Mouse (Mus musculus): ENCODE results near the gene Col13a1.
A peak's percentile ranks its signal among the peaks of the same experiment; 100 is the strongest.

The Col13a1 gene

DNA sequence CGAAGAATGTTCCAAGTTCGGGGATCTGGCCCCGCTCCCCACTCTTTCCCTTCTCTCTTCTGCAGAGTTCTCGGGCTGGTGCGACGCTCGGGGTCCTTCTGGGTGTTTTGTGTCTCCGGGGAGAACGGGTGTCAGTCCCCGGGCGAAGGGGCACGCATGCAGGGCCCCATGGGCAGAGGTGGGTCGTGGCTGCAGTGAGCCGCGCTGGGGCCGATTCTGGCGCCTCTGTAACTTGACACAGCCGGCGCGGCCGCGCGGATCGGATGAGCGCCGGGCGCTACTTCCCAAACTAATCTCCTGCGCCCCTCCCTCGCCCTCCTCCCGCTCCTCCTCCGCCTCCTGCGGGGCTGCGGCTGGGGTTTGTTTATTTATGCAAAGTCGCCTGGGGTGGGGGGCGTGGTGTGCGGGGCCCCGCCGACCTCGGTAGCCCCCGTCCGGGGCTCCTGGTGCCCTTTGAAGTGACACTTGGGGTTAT, at the start of gene Col13a1:
Gene Col13a1 (minus strand): TSS at position 243 of the 475 bp plus-strand sequence.
- no peak for DNase-seq

DNA sequence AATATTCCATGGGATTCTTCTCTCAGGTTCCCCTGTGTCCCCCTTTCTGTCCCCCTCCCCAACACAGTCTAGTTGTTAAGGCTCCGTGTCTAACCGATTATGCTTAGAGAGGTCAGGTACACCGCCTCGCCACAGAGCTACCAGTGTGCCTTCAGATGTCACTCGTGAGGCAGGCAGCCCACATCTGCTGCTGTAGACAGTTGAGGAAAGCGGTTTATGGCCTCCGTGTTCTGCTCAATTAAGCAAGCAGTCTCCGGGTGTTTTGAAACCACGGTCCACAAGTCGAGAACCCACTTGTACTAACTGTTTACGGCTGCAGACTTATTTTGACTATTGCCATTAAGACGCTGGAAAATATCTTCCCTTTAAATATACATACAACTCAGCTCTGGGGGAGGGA, 48.8 kb upstream of the Col13a1 start:
- no peak for DNase-seq

DNA sequence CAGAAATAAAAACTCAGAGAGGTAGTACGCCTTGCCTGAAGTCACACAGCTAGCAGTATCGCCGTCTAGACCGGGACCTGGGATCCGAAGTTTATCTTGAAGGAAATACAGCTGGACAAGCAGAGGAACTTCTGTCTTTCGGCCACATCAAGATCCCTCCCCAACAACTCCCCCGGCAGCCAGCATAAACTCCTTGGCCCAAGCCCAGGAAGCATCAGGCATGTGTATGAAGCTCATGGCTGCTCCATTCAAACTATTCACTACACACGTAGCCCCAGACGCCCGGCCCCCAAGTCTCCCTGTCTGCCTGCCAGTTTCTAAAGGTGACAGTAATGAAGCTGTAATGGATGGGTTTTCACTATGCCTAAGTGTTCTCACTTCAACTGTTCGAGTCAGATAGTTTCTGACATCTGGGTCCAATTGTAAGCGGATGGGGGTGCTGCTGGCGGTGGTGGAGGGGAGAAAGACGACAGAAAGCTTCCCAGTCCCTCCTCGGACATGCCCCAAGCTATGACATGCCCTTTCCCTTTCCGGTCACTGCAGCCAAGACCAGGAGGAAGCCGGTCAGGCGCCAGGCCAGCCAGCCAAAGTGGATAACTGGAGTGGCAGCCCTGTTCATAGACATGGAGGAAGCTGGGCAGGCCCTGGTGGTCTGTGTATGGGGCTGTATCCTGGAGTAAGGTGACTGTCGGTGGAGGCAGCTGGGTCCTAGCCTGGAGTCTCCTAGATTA, 45.1 kb upstream of the Col13a1 start:
- DNase-seq: peak; percentile 31

DNA sequence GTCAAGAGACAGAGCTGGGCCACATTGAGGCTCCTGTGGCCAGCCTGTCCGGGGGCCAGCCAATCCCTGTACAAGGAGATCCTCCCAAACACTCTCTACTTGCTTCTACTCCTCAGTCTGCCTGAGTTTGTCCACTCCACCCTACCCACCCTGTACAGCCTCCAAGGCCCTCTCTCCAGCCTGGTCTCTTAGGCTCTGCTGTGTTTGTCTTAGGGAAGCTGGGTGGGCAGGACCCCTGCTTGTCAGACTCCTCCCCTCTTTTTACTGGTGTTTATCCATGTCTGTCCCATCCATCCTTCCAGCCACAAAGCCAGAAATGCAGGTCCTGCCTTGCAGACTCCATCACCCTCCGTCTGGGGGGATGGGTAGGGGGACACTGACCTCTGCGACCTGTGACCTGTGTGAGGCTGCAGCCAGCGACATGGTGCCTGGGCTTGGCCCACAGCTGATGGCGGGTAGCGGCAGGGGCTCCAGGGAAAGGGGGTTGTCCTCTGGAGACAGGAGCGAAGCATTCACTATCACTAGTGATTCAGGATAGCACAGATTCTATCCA, 41.2 kb upstream of the Col13a1 start:
- DNase-seq: no peak

DNA sequence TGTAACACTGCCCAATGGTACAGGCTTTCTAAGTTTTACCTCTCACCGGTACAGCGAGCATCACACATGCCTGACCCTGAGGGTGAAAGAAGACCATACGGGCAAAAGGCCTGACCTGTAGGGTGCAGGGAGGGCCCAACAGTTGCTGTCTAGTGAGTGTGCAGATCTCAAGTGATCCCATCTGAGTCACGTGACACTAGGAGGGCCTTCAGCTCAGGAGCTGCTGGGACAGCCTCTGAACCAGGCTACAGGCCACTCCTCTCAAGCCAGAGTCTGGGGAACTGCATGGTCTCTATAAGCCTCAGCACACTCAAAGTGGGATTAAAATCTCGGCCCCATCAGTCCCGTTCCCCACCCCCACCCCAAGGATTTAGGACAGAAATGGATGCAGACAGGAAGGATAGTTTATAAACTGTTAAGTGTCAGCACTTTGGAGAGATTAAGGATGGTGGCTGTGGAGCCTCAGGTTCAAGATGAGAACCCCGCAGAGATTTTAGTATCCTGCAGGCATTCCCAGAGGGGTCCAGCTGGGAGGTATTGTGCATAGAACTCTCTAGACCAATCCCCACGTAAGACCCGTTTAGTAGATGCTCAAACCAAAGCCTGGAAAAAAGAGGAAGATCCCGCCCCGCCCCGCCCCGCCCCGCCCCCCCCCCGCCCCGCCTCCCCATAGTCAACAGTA, 40.6 kb upstream of the Col13a1 start:
- no peak for DNase-seq

DNA sequence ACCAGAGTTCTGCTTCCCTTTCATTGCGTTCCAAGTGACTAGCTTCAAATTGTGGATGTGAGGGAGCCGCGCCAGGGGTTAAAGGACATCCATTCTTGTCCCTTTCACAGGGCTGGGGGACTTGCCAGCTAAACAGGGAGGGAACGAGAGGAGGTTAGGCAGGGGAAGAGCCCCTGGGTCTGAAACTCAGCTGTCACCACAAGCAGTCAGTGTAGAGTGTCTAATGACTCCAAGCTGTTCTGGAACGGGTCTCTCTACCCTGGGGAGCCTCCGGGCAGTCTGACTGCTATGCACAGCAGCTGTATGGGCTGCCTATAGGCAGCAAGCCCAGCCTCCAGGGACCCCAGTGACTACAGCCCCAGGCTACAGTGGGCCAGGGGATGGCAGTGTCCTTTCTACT, 38.0 kb upstream of the Col13a1 start:
- no peak for DNase-seq

DNA sequence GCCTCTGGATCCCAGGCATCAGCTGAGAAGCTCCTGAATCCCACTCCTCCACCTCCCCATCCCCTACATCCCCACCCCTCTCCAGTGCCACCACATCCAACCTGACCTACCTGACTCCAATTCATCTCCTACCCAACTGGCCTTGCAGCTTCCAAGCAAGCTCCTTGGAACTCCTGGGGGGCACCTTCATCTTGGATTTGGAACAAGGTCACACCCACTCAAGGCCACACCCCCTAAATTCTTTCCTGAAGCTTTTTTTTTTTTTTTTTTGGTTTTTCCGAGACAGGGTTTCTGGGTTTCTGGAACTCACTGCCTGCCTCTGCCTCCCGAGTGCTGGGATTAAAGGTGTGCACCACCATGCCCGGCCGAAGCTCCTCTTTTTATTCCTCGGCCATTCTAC, 34.3 kb upstream of the Col13a1 start:
- DNase-seq: no peak

DNA sequence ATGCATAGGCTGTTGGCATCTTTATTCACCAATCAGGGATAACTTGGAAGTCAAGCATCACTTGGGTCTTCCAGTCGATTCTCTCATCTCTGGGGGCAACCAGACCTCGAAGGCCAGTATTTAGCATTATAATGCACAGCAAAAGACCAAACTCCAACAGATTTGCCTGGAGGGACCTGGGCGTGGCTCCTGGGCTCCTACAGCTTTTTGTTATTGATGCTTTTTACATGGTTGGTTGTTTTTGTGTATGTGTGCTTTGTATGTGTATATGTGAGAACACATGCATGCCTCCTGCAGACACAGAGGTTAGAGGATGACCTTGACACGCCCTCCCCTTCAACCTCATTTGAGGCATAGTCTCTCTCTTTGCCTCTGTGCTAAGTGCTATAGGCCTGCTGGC, 33.5 kb upstream of the Col13a1 start:
- DNase-seq: no peak

DNA sequence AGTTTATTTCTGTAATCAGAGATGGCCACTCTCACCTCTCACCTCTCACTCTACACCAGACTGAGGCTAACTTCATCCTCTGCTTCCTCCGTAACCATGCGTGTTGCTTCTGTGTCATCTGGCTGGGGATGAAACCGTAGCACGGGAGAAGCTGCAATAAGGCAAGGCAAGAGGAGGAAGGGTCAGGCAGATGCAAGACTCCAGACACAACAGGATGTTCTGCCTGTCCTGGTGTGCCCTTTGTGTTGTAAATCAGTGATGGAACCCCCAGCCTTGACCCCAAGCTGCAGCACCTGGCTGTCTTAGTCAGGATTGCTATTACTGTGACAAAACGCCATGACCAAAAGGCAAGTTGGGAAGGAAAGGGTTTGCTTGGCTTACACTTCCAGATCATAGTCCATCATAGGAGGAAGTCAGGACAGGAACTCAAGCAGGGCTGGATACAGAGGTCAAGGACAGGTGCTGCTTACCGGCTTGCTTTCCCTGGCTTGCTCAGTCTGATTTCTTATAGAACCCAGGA, 31.1 kb upstream of the Col13a1 start:
- no peak for DNase-seq

DNA sequence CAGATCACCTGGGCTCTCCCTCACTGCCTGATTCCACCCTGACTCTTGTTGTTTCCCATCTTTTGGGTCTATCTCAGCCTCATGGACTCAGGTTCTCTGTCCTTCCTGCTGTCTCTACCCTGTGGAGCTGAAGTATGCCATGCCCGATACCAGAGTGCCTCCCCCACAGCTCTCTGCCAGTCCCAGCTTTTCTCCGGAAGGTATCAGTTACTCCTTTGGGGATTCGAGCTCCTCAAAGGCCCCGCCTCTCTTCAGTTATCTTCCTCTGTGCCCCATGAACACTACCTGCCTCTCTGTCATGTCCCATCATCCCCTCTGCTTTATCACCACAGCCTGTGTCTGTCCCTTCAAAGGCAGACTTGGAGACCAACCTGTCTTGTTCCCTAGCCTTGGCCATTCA, 29.1 kb upstream of the Col13a1 start:
- DNase-seq: no peak

DNA sequence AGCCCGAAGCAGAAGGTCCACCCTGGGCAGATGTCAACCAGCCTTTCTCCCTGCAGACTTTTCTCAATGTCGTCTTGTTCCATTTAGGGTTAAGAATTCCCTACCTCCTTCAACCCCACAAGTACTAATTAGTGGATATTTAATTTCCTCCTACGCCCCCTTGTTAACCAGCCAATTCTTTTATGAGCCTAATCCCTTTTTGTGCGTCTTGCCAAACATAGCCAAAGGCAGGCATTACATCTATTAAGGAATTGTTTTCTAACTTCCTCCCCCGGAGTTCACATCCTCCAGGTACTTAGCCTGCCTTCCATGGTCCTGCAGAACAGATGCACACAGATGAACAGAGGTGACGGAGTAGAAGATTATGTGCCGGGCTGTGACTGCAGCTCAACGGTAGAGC, 27.5 kb upstream of the Col13a1 start:
- DNase-seq: no peak

DNA sequence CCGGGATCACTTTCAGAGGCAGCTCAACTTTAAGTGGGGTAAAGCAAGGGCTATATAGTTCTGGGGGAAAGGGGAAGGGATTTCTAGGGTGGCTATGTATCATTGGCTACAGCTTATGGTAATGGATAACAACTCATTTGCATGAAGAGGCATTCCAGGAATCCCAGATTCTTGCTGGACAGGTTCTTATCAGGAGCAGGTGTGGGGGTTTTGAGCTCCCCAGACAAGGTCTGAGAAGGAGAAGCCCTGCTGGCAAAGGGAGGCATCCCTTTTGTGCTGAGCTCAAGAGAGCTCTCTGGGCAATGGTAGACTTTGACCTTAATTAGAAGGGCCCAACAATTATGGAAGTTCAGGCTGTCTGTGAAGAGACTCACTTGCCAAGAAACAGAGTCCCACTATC, 21.3 kb upstream of the Col13a1 start:
- no peak for DNase-seq

DNA sequence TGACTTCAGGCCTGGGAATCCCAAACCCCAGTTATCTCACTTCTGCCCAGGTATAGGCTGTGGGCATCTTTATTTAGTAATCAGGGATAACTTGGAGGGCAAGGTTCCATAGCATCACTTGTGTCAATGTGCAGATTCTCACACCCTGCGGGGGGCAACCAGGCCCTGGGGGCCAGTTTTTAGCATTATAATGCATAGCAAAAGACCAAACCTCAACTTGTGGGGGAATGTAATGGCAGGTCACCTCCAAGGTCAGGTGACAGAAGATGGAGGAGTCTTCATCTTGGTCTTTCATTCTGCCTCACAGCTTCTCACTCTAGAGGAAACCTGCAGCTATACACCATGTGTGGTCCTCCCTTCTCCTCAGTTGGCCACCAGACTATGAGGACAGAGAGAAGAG, 20.9 kb upstream of the Col13a1 start:
- DNase-seq: no peak

DNA sequence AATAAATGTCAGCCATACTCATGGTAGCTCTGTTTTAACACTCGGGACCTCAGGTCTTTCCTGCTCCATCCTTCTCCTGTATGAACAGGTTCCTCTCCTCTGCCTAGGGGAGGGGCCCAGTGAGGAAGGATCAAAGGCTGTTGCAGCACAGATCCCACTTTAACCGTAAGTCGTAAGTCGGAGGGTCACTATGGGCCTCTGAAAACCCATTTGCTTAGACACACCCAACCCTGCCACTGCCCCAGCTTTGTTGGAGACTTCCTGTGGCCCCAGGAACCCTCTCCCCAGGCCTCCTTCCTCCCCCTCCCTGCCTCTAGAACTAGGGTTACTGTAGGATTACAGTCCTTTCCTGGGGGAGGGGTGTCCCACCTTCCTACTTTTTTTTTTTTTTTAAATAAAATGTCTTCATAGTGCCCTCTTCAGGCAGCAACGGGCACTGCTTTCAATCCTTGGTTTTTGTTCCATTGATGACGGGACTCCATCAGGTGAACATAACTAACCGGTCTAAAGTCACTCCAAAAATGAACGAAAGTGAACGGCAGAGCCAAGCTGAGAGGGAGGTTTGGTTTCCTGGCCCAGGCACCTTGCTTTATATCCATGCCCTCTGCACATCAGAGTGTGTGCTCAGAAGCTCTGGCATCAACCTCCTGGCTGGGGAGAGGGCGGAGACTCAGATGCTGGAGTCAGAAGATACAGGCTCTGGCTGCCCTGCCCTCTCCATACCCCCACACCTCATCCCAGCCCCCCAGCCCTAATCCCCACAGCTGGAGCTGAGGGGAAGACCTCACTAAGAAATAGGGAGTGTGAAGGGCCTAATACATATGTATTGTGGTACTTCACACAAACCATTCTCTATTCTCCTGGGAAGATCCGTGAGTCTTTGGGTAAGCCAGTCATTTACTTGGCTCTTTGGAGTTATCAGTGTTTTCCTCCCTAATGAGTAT, 12.8 kb upstream of the Col13a1 start:
- no peak for DNase-seq

DNA sequence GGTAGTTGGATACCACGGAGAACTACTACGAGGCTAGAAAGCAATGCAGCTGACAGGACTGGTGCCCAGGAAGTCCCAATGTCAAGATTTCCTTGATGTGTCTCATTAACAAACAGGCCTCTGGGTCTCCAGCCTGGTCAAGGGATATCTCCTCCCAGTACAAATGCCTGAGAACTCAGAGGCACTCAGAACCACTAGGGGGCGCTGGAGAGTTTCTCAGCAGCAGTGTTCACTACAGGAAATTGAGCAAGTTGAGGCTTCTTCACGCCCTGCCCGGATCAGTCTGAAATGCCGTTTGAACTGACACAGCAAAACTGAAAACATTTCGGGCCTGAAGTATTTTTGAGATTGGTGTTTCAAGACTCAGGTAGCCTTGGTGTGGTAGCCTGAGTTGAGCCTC, 1.5 kb upstream of the Col13a1 start:
- DNase-seq: peak; percentile 59

DNA sequence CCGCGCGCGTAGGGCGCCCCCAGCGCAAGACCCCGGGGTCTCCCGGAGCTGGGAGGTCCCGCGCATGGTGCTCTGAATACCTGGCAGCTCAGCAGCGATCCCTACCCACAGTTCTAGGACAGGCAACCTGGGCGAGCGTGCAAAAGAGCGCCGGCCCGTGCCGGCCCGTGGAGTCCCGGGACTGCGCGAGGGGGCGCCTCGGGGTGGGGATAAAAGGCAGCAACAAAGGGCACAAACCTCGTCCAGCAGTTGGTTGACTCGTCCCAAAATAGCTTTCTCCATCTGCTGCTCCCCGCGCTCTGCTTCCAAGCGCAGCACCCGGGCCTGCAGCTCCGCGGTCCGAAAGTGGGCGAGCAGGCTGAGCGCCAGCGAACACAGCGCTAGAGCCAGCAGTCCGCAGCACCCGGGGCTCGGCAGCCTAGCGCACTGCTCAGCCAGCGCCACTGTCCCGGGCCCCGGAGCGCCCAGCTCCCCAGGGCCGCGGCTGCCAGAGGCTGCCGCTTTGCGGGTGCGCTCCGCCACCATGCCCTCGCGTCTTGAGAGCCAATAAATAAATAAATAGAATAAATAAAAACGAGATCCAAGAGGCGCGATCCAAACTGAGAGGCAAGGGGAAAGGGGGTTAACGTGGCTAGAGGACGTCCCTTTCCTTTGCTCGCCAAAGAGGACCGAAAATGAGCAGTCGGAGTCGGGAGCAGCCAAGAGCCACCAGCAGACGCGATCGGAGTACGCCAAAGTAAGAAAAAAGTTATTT, 619 bp downstream of the Col13a1 start:
- DNase-seq: no peak

DNA sequence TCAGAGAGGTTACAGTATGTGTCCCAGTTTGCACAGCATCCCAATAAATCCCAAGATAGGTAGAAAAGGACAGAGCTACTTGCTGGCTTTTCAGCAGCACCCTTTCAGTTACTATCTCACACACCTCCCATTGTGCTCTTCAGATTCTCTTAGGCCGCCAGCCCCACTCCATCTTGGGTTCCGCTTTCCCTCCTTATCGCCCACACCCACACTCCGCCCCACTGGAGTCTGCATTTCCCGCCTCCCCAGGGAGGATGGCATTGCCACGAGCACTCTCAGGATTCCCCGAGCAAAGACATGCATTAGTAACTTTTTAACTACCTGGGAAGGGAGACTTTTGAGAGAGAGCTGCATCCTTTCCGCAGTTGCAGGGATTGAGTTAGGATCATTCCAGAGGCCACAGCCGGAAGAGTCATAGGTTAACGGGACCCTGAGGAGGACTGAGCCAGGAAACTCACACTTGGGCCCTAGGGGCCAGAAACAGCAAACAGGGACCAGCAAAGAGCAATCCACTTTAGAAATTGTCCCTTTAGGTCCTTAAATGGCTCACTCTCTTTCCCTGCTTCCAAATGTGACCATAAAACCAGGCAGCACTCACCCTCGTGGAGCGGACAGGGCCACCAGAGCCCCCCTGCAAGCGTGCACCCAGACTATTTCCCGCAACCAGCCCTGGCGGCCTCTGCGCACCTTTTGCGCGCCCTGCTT, 1.4 kb downstream of the Col13a1 start:
- DNase-seq: no peak

DNA sequence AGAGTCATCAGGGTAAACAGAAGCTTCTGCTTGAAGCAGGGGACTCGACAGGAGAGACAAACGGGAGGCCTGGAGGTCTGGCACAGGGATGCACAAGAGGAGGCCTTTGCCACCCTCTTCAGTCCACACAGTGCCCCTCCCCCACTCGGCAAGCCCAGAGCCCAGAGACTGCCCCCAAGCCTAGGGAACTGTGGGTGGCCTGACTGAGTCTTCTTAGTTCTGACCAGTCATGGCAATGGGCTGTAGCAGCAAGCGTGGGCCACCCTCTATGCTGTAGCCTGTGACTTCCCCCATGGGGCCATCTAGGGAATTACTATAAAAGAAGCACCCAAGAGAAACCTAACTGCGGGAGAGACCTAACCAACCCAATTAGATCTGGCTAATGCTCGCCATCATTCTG, 1.9 kb downstream of the Col13a1 start:
- DNase-seq: no peak

DNA sequence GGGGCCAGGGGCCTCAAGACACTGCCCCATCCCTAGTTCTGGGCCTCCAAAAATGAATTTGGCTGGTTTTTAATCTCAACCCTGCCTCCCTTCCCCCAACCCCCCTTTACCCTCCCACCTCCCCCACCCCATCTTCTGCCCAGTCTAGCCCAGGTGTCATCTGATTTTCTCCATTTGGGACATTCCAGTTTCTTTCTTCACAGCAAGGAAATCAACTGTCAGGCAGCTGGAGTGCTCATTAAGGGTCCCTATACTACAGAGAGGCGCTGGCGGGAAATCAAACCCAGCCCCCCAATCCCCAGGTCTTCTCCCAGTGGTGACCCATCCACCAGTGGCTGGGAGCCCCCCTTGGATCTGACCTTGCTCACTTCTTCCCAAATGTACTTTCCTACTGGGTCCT, 4.3 kb downstream of the Col13a1 start:
- DNase-seq: no peak

DNA sequence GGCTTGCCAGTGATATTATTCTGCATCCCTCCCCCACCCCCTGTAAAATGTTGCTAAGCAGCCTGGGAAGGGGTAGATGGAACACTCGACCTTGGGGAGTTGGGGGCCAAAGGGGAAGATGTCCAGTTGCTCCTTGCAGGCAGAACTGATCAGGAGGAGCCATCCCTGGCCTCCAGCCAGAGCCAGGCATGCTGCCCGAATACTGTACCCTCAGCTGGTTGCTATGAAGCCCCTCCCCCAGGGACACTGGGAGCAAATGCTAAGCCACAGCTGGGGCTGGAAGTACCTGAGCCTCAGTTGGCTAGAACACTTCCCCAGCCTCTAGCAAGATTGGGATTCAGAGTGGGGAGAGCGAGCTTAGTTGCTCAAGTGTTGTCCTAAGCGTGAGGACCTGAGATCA, 6.9 kb downstream of the Col13a1 start:
- DNase-seq: no peak

DNA sequence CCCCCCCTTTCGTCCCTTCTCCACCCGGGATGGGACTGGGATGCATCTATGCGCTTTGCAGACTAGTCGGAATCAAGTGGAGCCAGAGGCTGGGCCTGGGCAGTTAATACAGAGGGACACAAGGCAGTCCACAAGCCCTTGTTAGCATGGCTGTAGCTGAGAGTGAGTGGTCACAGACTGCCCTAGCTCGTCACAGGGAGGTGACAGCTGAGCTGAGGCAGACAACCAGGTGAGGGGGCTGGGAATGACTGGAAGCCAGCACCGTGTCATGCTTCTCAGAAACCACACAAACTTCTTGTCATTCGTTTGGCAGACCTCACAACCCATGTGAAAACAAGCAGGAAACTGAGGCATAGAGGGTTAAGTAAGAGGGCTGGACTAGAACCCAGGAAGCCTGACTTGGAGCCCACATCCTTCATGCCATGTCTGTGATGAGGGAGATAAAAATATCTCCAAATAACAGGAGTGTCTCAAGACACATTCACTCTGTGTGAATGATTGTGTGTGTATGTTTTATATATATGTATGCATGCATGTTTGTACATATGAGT, 10.8 kb downstream of the Col13a1 start:
- DNase-seq: no peak
